Mouse (Mus musculus) neural tube, embryonic 14.5 days (tissue): ENCODE results near the gene Esp18. TPM values are rescaled to one million over a fixed set of nuclear protein-coding genes. Genes with fewer than 3 reads are reported as not detected.

ENCODE experiments used
- ATAC-seq: fragments of 200-750 bp; cut with Nextera tagmentation; 2 replicates; pipeline ENCODE4 v1.8.0; 2017; ENCODE audit warnings: low read depth, mild to moderate bottlenecking, moderate TSS enrichment, moderate library complexity
- H3K27ac ChIP-seq: fragments of 300-500 bp; sonication (generic); 2 replicates; pipeline ENCODE4 v1.5.1; 2014; ENCODE audit warnings: low read depth, mild to moderate bottlenecking, control low read depth, low read length, moderate library complexity, mixed read lengths
- H3K27me3 ChIP-seq: fragments of 300-500 bp; sonication (generic); 2 replicates; pipeline ENCODE4 v1.6.1; 2014; ENCODE audit warnings: low read length; ENCODE audit not compliant: control insufficient read depth, insufficient read depth
- H3K36me3 ChIP-seq: fragments of 300-500 bp; sonication (generic); 2 replicates; pipeline ENCODE4 v1.6.1; 2014; ENCODE audit warnings: low read length, mixed read lengths; ENCODE audit not compliant: control insufficient read depth, insufficient read depth
- H3K4me1 ChIP-seq: fragments of 300-500 bp; sonication (generic); 2 replicates; pipeline ENCODE4 v1.6.1; 2014; ENCODE audit warnings: low read length; ENCODE audit not compliant: control insufficient read depth, insufficient read depth
- H3K4me2 ChIP-seq: fragments of 300-500 bp; sonication (generic); 2 replicates; pipeline ENCODE4 v1.6.1; 2014; ENCODE audit warnings: mild to moderate bottlenecking, low read depth, low read length, control low read depth
- H3K4me3 ChIP-seq: fragments of 300-500 bp; sonication (generic); 2 replicates; pipeline ENCODE4 v1.5.1; 2014; ENCODE audit warnings: low read depth, low read length, control low read depth, mixed read lengths
- H3K9ac ChIP-seq: fragments of 300-500 bp; sonication (generic); replicated peaks from 2 replicates; pipeline ENCODE4 v1.6.1; 2014; ENCODE audit warnings: low read depth, mild to moderate bottlenecking, control low read depth, low read length, mixed read lengths
- H3K9me3 ChIP-seq: fragments of 300-500 bp; sonication (generic); 2 replicates; pipeline ENCODE4 v1.6.1; 2016; ENCODE audit warnings: low read length; ENCODE audit not compliant: control insufficient read depth
- WGBS: fragments of 180-500 bp; shearing (Covaris S2); extraction: QIAGEN DNeasy Blood & Tissue Kit; methylation state at CpG from one replicate; pipeline ENCODE4 v1.1.7; 2014; 5-methylcytosine and 5-hydroxymethylcytosine counted together
- microRNA-seq: library from miRNA; unstranded; fragments of <30 nt; microRNA quantifications from one replicate; pipeline ENCODE4, GENCODE M21; 2016
- polyA plus RNA-seq: library from polyadenylated mRNA; unstranded; fragments of >200 nt; fragmentation: Nextera tagmentation; extraction: Ambion mirVana; gene quantifications from 2 replicates; pipeline ENCODE4 v1.2.1, GENCODE M21; 2014

Esp18 gene
- polyA plus RNA-seq: not detected in 2 replicates

DNA sequence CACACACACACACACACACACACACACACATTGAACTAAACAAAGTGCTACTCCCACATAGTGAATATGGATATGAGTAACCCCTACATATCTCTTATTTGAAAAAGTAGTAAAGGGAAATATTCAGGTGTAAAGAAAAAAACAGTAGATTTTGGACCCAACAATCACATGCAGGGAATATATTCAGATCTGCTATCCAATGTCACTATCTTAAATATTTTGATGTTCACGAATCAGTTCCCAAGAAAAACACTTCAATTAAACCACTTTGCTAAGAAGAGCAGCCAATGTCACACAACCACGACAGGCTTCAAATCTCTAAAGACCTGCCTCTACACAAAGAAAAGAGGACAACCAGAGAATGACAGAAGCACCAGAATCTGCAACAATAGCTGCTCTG is at the start of gene Esp18:
Gene Esp18, plus strand, starts transcription at position 301 of the 400 bp plus-strand sequence.
- H3K4me2 ChIP-seq: no peak within 1 kb of the TSS
- H3K4me3 ChIP-seq: no peak within 1 kb of the TSS
- whole genome bisulfite sequencing: 59% methylated on average over 2 of the region's 2 CpGs
- H3K9me3 ChIP-seq: no peaks in the 10 kb centered on the region
- no peak within 1 kb of the TSS for H3K27ac ChIP-seq
- no peak for ATAC-seq
- no peak within 1 kb of the TSS for H3K9ac ChIP-seq
- H3K27me3 ChIP-seq: no peaks in the 10 kb centered on the region
- H3K36me3 ChIP-seq: no peaks in the 10 kb centered on the region
- no peaks in the 10 kb centered on the region for H3K4me1 ChIP-seq

- H3K27me3 ChIP-seq: no peaks in the 10 kb centered on the region
- H3K4me3 ChIP-seq: no peak overlapping the region
- no peaks in the 10 kb centered on the region for H3K4me1 ChIP-seq
- ATAC-seq: no peak
- 69% methylated on average over 3 of the region's 3 CpGs for WGBS
- no peaks in the 10 kb centered on the region for H3K36me3 ChIP-seq
- no peak overlapping the region for H3K27ac ChIP-seq
- no peak overlapping the region for H3K4me2 ChIP-seq
- H3K9ac ChIP-seq: no peak overlapping the region
- H3K9me3 ChIP-seq: no peaks in the 10 kb centered on the region
These were observed 42.8 kb upstream of the Esp18 start for GRCm38 (mm10) chr17:39363316-39363715.

Small RNA genes lying within 50 kb of the gene (microRNA-seq; reads per million reads assigned to microRNA genes)
- gene Gm26429: not detected

Other genes starting within 250 kb of the Esp18 start
- gene Esp16, start 129.8 kb downstream of the Esp18 start, polyA plus RNA-seq: not detected in 2 replicates
- gene Esp15, start 234.6 kb downstream of the Esp18 start, polyA plus RNA-seq: not detected in 2 replicates